Mouse (Mus musculus): ENCODE measurements around the gene Cd36.

GRCm38 (mm10) chr5:17883357-17883875 lies 5.2 kb downstream of the Cd36 start:
- TF ChIP-seq CTCF (IDR thresholded peaks at IDR 0.05; ENCODE audit: insufficient read depth, low read length) (no peak), POLR2A (IDR thresholded peaks at IDR 0.05; ENCODE audit: borderline replicate concordance, extremely low read depth, low read depth, low read length) (no peak)
